Mouse (Mus musculus): ENCODE measurements around the gene Hmgb2.

GRCm38 (mm10) chr8:57540110-57540838, 28.6 kb downstream of the Hmgb2 start:
- no peak for TF ChIP-seq CTCF (IDR thresholded peaks at IDR 0.05; ENCODE audit: low read depth, low read length)
- no peak for TF ChIP-seq POLR2A (IDR thresholded peaks at IDR 0.05; ENCODE audit: borderline replicate concordance, low read depth, low read length)
